Mouse (Mus musculus) CH12F3 (cell line): Measurements from ENCODE around the gene Gm13275.
"Not testable (repeated sequence)": the region's sequence is repeated elsewhere in the genome, so short reads cannot be mapped to it uniquely, and the experiment has no call there.

Source experiments
- in situ Hi-C: fragments of 300-500 bp; cut with MboI; formaldehyde crosslinking; loops from 2 replicates; pipeline ENCODE4 v1.14.3; 2020; ENCODE audit warnings: low sequenced_read_pairs

Gm13275 gene

GRCm38 (mm10) chr4:88797097-88797496, 2.8 kb downstream of the Gm13275 start, which contains the start of gene Gm13279:
Gm13279 (plus strand) TSS chr4:88797397.
- in situ Hi-C loops: not testable (repeated sequence)

GRCm38 (mm10) chr4:88799365-88799764, 5.1 kb downstream of the Gm13275 start, which contains the start of gene Gm13285:
Gm13285 (plus strand) TSS chr4:88799665.
- in situ Hi-C loops: not testable (repeated sequence)

- in situ Hi-C loops: not testable (repeated sequence)
Measured at GRCm38 (mm10) chr4:88802954-88803353, 8.7 kb downstream of the Gm13275 start, which contains the start of gene Gm13287. Gm13287 (plus strand) TSS chr4:88803254.

GRCm38 (mm10) chr4:88805231-88805630, 10.9 kb downstream of the Gm13275 start, which contains the start of gene Gm13288:
Gm13288 (plus strand) TSS chr4:88805531.
- in situ Hi-C loops: not testable (repeated sequence)

GRCm38 (mm10) chr4:88805761-88806160, 11.5 kb downstream of the Gm13275 start:
- in situ Hi-C loops: not testable (repeated sequence)

GRCm38 (mm10) chr4:88815928-88816327, 21.6 kb downstream of the Gm13275 start, which contains the start of gene Ifna7:
Ifna7 (plus strand) TSS chr4:88816228.
- in situ Hi-C loops: no loop called here

- in situ Hi-C loops: no loop called here
Measured at GRCm38 (mm10) chr4:88819659-88820058, 25.4 kb downstream of the Gm13275 start, which contains the start of gene Ifna11. Ifna11 (plus strand) TSS chr4:88819959.

GRCm38 (mm10) chr4:88822995-88823394, 28.7 kb downstream of the Gm13275 start:
- in situ Hi-C loops: no loop called here

- in situ Hi-C loops: not testable (repeated sequence)
Measured at GRCm38 (mm10) chr4:88827116-88827515, 32.8 kb downstream of the Gm13275 start, which contains the start of gene Ifna6. Ifna6 (plus strand) TSS chr4:88827416.

GRCm38 (mm10) chr4:88830523-88830922, 36.2 kb downstream of the Gm13275 start:
- in situ Hi-C loops: no loop called here

GRCm38 (mm10) chr4:88835225-88835624, 40.9 kb downstream of the Gm13275 start, which contains the start of gene Ifna5:
Ifna5 (plus strand) TSS chr4:88835525.
- in situ Hi-C loops: not testable (repeated sequence)

- in situ Hi-C loops: no loop called here
Measured at GRCm38 (mm10) chr4:88838828-88839227, 44.5 kb downstream of the Gm13275 start.

- in situ Hi-C loops: no loop called here
Measured at GRCm38 (mm10) chr4:88840058-88840457, 45.8 kb downstream of the Gm13275 start.

GRCm38 (mm10) chr4:88841438-88841911, 47.2 kb downstream of the Gm13275 start, which contains the start of gene Ifna4:
Ifna4 (plus strand) TSS chr4:88841861.
- in situ Hi-C loops: no loop called here
